Mouse (Mus musculus): ENCODE measurements around the gene Secisbp2l. TPM values are rescaled to one million over a fixed set of nuclear protein-coding genes. Genes with fewer than 3 reads are reported as not detected.

Gene Secisbp2l
- polyA plus RNA-seq, 1 experiment from 2014 or later = 17.8 TPM

- H3K27ac ChIP-seq = no peak overlapping the region
- H3K4me3 ChIP-seq = no peak overlapping the region
- H3K4me1 ChIP-seq = peaks cover 6% of the 10 kb centered on the region
- no peaks in the 10 kb centered on the region for H3K9me3 ChIP-seq
- WGBS = 39% methylated on average over 2 of the region's 2 CpGs
- H3K4me2 ChIP-seq = no peak overlapping the region
- H3K36me3 ChIP-seq = peaks cover 16% of the 10 kb centered on the region
- no peaks in the 10 kb centered on the region for H3K27me3 ChIP-seq
- no peak overlapping the region for H3K9ac ChIP-seq
- ATAC-seq (ENCODE audit: borderline replicate concordance, extremely low read depth, low FRiP score, low TSS enrichment) = no peak
Observed at GRCm38 (mm10) chr2:125735333-125736024, 47.2 kb downstream of the Secisbp2l start.

DNA sequence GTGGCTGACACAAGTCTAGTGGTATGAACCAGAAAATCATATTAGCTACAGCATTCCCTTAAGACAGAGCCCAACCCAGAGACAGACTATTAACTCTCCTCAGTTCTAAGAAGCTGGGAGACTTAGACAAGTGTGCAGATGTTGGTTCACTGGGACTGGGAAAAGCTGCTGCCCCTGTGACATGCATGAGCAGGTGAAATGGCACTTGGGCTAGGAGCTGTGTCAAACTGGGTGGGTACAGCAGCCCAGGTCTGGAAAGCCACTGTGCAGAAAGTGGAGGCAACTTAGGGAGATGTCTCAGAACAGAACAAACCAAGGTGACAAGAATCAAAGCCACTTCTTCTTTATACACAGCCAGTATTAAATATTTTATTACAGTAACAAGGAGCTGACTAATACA is 47.9 kb downstream of the Secisbp2l start:
- ATAC-seq (ENCODE audit: borderline replicate concordance, extremely low read depth, low FRiP score, low TSS enrichment) = no peak
- Histone ChIP-seq H3K4me1 (peaks cover 6% of the 10 kb centered on the region), H3K27ac (no peak overlapping the region), H3K36me3 (peaks cover 11% of the 10 kb centered on the region; the same call in 1 of the 2 replicates), H3K4me3 (no peak overlapping the region), H3K9me3 (no peaks in the 10 kb centered on the region), H3K4me2 (no peak overlapping the region), H3K9ac (no peak overlapping the region), H3K27me3 (no peaks in the 10 kb centered on the region)

- Histone ChIP-seq H3K4me1 (peaks cover 6% of the 10 kb centered on the region), H3K9ac (peak overlapping the region; percentile 63), H3K4me3 (peak overlapping the region; percentile 45), H3K36me3 (no peaks in the 10 kb centered on the region), H3K4me2 (peak overlapping the region; percentile 82), H3K9me3 (no peaks in the 10 kb centered on the region), H3K27ac (peak overlapping the region; percentile 40), H3K27me3 (no peaks in the 10 kb centered on the region)
- ATAC-seq (ENCODE audit: borderline replicate concordance, extremely low read depth, low FRiP score, low TSS enrichment) = peak; percentile 91
- WGBS = 6% methylated on average over 35 of the region's 35 CpGs
Observed at GRCm38 (mm10) chr2:125731763-125732560, 50.7 kb downstream of the Secisbp2l start.

GRCm38 (mm10) chr2:125724546-125725114 is 58.0 kb downstream of the Secisbp2l start:
- 3% methylated on average over 16 of the region's 16 CpGs for WGBS
- H3K9ac ChIP-seq = no peak overlapping the region
- ATAC-seq (ENCODE audit: borderline replicate concordance, extremely low read depth, low FRiP score, low TSS enrichment) = no peak

DNA sequence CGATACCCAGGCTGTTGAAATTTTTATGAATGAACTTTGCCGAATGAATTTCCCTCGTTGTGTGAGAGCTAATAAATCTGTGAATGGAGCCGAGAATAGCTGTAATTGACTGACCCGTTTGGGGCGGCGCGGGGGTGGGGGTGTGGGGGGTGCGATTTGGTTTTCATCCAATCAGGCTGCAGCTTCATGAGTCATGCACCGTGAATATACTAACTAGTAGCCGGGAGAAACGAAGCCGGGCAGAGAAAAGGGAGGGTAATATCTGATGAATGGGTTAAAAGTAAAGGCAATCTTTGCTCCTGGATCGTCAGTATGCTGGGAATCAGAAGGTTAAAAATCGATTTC is 58.6 kb downstream of the Secisbp2l start, which contains the start of gene Shc4:
Gene Shc4, minus strand, starts transcription at position 63 of the 345 bp plus-strand sequence.
- peak; percentile 58; the same call in 1 of the 2 replicates for ATAC-seq (ENCODE audit: borderline replicate concordance, extremely low read depth, low FRiP score, low TSS enrichment)
- peak within 1 kb of the TSS; percentile 46 for H3K4me3 ChIP-seq
- H3K9ac ChIP-seq = peak within 1 kb of the TSS; percentile 26
- H3K27ac ChIP-seq = no peak within 1 kb of the TSS
- no peaks in the 10 kb centered on the region for H3K9me3 ChIP-seq
- peak within 1 kb of the TSS; percentile 93 for H3K4me2 ChIP-seq
- H3K36me3 ChIP-seq = no peaks in the 10 kb centered on the region
- 0% methylated on average over 15 of the region's 15 CpGs for WGBS
- H3K4me1 ChIP-seq = peaks cover 12% of the 10 kb centered on the region
- H3K27me3 ChIP-seq = peaks cover 31% of the 10 kb centered on the region

More at GRCm38 (mm10) chr2:125724546-125725114, 58.0 kb downstream of the Secisbp2l start:
- Histone ChIP-seq H3K27ac (no peak overlapping the region), H3K9me3 (no peaks in the 10 kb centered on the region), H3K36me3 (no peaks in the 10 kb centered on the region), H3K4me2 (peak overlapping the region; percentile 93), H3K4me1 (peaks cover 12% of the 10 kb centered on the region), H3K4me3 (peak overlapping the region; percentile 46), H3K27me3 (peaks cover 31% of the 10 kb centered on the region)

DNA sequence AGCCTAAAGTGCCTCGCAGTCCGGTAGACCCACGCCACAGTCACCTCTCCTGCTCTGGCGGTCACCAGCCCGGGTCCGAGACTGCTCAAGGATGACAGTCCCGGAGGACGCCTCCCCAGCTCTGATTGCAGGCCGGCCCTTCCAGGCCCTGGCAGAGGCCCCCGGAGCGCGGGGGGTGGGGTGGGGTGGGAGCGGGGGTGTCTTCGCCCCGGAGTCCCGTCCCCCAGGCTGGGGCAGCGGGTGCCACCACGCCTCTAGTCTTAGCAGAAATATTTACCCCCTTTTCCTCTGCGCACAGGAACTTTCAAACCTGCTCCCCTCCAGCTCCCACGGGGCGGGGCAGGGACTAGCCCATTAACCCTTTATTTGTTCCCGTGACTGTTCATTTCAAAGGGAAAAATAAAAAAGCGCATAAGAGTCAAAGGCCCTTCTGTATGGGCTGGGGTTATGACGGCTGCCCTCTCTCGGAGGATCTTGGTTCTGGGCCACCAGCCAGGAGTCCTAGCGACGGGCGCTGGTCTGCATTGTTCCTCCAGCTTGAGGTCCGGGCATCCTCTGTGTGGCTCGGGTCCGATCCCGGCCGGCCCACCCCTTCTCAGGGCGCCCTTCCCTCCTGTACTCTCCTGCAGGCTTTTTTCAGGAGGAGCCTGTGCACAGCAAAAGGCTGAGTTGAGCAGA is 59.1 kb downstream of the Secisbp2l start:
- ATAC-seq (ENCODE audit: borderline replicate concordance, extremely low read depth, low FRiP score, low TSS enrichment) = peak; percentile 83

GRCm38 (mm10) chr2:125723086-125723407 is 59.6 kb downstream of the Secisbp2l start:
- WGBS = 1% methylated on average over 18 of the region's 18 CpGs
- Histone ChIP-seq H3K9me3 (no peaks in the 10 kb centered on the region), H3K4me3 (peak overlapping the region; percentile 46), H3K27ac (no peak overlapping the region), H3K4me2 (peak overlapping the region; percentile 93), H3K4me1 (peaks cover 12% of the 10 kb centered on the region), H3K36me3 (no peaks in the 10 kb centered on the region), H3K27me3 (peaks cover 31% of the 10 kb centered on the region), H3K9ac (peak overlapping the region; percentile 26)
- no peak for ATAC-seq (ENCODE audit: borderline replicate concordance, extremely low read depth, low FRiP score, low TSS enrichment)

More for the DNA sequence above, 59.1 kb downstream of the Secisbp2l start:
- no peaks in the 10 kb centered on the region for H3K36me3 ChIP-seq
- H3K27me3 ChIP-seq = peaks cover 31% of the 10 kb centered on the region
- no peak overlapping the region for H3K27ac ChIP-seq
- under 1% methylated on average over 34 of the region's 34 CpGs for WGBS
- H3K9me3 ChIP-seq = no peaks in the 10 kb centered on the region
- H3K4me3 ChIP-seq = peak overlapping the region; percentile 46
- H3K4me2 ChIP-seq = peak overlapping the region; percentile 93
- H3K4me1 ChIP-seq = peaks cover 12% of the 10 kb centered on the region
- peak overlapping the region; percentile 26 for H3K9ac ChIP-seq

GRCm38 (mm10) chr2:125716599-125716998 is 66.1 kb downstream of the Secisbp2l start:
- Histone ChIP-seq H3K9ac (no peak overlapping the region), H3K4me2 (no peak overlapping the region), H3K36me3 (no peaks in the 10 kb centered on the region), H3K27ac (no peak overlapping the region), H3K9me3 (no peaks in the 10 kb centered on the region), H3K27me3 (peaks cover 4% of the 10 kb centered on the region), H3K4me1 (0 out of 2 replicates have a peak, but pooled peaks cover 2% of the 10 kb centered on the region), H3K4me3 (no peak overlapping the region)
- ATAC-seq (ENCODE audit: borderline replicate concordance, extremely low read depth, low FRiP score, low TSS enrichment) = no peak
- 84% methylated on average over 8 of the region's 8 CpGs for WGBS

DNA sequence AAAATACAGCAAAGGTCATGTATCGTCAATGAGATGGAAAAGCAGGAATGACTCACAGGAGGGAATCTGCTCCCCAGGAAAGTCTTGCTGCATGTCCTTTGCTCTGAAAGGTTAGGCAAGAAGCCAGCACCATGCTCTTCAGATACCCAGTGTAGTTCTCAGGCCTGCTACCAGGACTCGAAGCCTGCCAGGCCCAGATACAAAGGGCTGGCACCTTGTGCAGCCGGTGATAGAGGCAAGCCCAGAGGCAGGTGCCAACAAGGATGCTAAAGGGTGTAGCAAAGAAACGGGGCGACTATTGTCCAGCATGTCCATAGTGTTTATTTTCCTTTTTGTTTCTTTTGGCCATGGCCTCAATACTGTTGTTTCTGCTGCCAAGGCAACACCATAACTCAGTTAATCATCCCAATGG is 76.2 kb downstream of the Secisbp2l start:
- no peaks in the 10 kb centered on the region for H3K9me3 ChIP-seq
- H3K4me2 ChIP-seq = no peak overlapping the region
- no peak overlapping the region for H3K27ac ChIP-seq
- H3K27me3 ChIP-seq = no peaks in the 10 kb centered on the region
- H3K36me3 ChIP-seq = no peaks in the 10 kb centered on the region
- no peak for ATAC-seq (ENCODE audit: borderline replicate concordance, extremely low read depth, low FRiP score, low TSS enrichment)
- peaks cover 3% of the 10 kb centered on the region; the same call in 1 of the 2 replicates for H3K4me1 ChIP-seq
- 59% methylated on average over 5 of the region's 5 CpGs for WGBS
- H3K4me3 ChIP-seq = no peak overlapping the region
- no peak overlapping the region for H3K9ac ChIP-seq

DNA sequence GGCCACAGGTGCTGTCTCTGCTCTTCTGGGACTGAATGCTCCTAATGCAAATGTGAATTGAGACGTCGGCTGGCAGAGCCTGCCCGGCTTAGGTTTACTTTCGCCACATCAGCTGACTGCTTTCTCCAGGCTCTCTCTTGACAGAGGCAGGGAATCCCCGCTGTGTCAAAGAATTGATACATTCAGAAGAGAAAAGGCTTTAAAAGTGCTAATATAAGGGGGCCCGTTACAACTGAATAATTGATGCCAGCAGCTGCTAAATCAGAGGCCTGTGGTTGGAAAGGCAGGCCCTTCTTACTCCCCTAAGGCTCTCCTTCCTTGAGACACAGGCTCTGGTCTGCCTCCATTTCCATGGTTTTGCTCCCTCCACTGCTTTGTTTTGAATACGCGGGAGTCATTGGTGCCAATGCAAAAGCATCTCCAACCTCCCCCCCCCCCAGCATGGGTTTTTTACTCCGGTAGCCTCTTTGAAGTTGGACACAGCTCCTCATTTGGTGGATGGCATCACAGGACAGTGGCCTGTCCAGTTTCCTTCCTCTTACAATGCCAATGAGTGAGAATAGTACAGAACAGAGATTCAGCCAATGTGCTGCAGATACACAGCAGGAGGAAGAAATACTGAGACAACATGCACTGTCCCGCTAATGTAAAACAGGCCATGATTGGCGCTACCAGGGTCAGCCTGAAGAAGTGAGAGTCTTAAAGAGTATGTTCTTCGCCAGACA is 77.6 kb downstream of the Secisbp2l start:
- H3K4me3 ChIP-seq = no peak overlapping the region
- H3K36me3 ChIP-seq = no peaks in the 10 kb centered on the region
- H3K9me3 ChIP-seq = no peaks in the 10 kb centered on the region
- no peak for ATAC-seq (ENCODE audit: borderline replicate concordance, extremely low read depth, low FRiP score, low TSS enrichment)
- peaks cover 3% of the 10 kb centered on the region; the same call in 1 of the 2 replicates for H3K4me1 ChIP-seq
- no peak overlapping the region for H3K9ac ChIP-seq
- H3K4me2 ChIP-seq = no peak overlapping the region
- H3K27ac ChIP-seq = no peak overlapping the region
- 67% methylated on average over 12 of the region's 12 CpGs for WGBS
- H3K27me3 ChIP-seq = no peaks in the 10 kb centered on the region

GRCm38 (mm10) chr2:125702851-125703250 is 79.8 kb downstream of the Secisbp2l start:
- Histone ChIP-seq H3K27me3 (no peaks in the 10 kb centered on the region), H3K9me3 (no peaks in the 10 kb centered on the region), H3K4me1 (peaks cover 3% of the 10 kb centered on the region; the same call in 1 of the 2 replicates), H3K4me2 (no peak overlapping the region), H3K4me3 (no peak overlapping the region), H3K9ac (no peak overlapping the region), H3K27ac (no peak overlapping the region), H3K36me3 (no peaks in the 10 kb centered on the region)
- ATAC-seq (ENCODE audit: borderline replicate concordance, extremely low read depth, low FRiP score, low TSS enrichment) = no peak
- 71% methylated on average over 2 of the region's 2 CpGs for WGBS
